Comparison of ENCODE assay signal across 8 mouse cellular contexts in the genomic region with DNA sequence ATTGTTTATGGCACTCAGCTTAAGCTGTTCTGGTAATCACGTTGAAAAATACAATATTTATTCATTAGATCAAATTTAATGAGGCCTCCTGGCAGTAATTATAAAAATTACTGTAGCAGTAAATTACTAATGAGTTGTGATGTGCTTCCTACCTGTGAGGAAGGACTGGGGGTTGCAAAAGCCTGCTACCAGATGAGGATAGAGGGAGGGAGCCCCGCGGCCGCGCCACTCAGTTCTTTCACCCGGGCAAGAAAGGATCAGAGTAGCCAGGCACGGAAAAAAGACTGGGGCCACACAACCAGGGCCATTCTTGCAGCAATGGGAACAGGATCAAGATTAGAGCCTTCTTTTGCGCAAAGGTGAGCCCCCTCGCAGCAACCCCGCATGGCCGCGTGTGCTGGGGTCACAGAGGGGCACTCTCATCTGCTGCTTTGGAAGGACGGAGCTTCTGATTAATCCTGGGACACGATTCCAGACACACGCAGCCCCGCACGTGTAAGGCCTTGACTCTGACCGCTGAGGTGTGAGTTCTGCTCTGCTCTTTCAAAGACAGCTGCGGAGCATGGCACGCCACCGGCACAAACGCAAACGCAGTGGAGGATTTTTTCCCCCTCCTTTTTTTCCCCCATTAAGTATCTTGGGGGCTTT. TPM values are rescaled to one million over a fixed set of nuclear protein-coding genes. Genes with fewer than 3 reads are reported as not detected.
DNase-seq lines count a peak whose midpoint lies in the region; ATAC-seq and TF ChIP-seq lines count a peak whose summit lies in the region.
"Had no signal": no experiment of that assay in that cellular context is flagged by ENCODE, and none has a peak within 500 bp of the region (broad histone marks: within the 10 kb centered on the region; RNA-seq: fewer than 3 reads in every experiment).

No protein-coding gene starts in this region.

- no peak for TF ChIP-seq EP300 in ES-Bruce4 (IDR thresholded peaks at IDR 0.05; ENCODE audit: insufficient read depth, low read depth, low read length)

- TF ChIP-seq POLR2A in ES-Bruce4 (IDR thresholded peaks at IDR 0.05; ENCODE audit: insufficient read depth, low read length) = no peak

- no peak for ATAC-seq in hindbrain, embryonic 11.5 days (ENCODE audit: low FRiP score)

- intact Hi-C loops in gastrocnemius, adult 2 months (cut with DNase I) = no loop called here

- no peaks in the 10 kb centered on the region for H3K9me3 ChIP-seq in ES-Bruce4 (replicated peaks; ENCODE audit: control insufficient read depth, insufficient read depth, low read length, poor library complexity, severe bottlenecking)
- H3K9me3 ChIP-seq in hindbrain, embryonic 11.5 days (ENCODE audit: control insufficient read depth, low read length) = no peaks in the 10 kb centered on the region
- no peaks in the 10 kb centered on the region for H3K9me3 ChIP-seq in midbrain, embryonic 10.5 days (replicated peaks)

- no peaks in the 10 kb centered on the region for H3K36me3 ChIP-seq in ES-Bruce4 (ENCODE audit: control insufficient read depth, insufficient read depth, low read length, poor library complexity, severe bottlenecking)
- no peaks in the 10 kb centered on the region for H3K36me3 ChIP-seq in hindbrain, embryonic 11.5 days (ENCODE audit: control insufficient read depth, insufficient read depth, low read length)
- H3K36me3 ChIP-seq in midbrain, embryonic 10.5 days = no peaks in the 10 kb centered on the region

- no peak overlapping the region for H3K27ac ChIP-seq in ES-Bruce4 (ENCODE audit: insufficient read depth, low read length)
- H3K27ac ChIP-seq in hindbrain, embryonic 11.5 days (ENCODE audit: low read depth, low read length) = no peak overlapping the region
- peak overlapping the region; percentile 38; the same call in 1 of the 2 replicates for H3K27ac ChIP-seq in midbrain, embryonic 10.5 days (replicated peaks)
- H3K27ac ChIP-seq in gastrocnemius, adult 2 months = no peak overlapping the region

- TF ChIP-seq CTCF in ES-Bruce4 (IDR thresholded peaks at IDR 0.05; ENCODE audit: low read depth, low read length) = no peak
- no peak for TF ChIP-seq CTCF in gastrocnemius, adult 2 months (IDR thresholded peaks at IDR 0.05)

- H3K4me1 ChIP-seq in ES-Bruce4 (ENCODE audit: control insufficient read depth, insufficient read depth, low read length) = no peaks in the 10 kb centered on the region
- peaks cover 5% of the 10 kb centered on the region; the same call in 1 of the 2 replicates for H3K4me1 ChIP-seq in hindbrain, embryonic 11.5 days (replicated peaks; ENCODE audit: control insufficient read depth, insufficient read depth, low read length)
- peaks cover 26% of the 10 kb centered on the region for H3K4me1 ChIP-seq in midbrain, embryonic 10.5 days

- DNase-seq in ZHBTc4 (ENCODE audit: low read depth, low spot score) = peak; percentile 35
- peak; percentile 54 for DNase-seq in hindbrain, embryonic 11.5 days (ENCODE audit: low spot score)
- peak; percentile 41 for DNase-seq in midbrain, embryonic 10.5 days (ENCODE audit: low spot score)
- no peak for DNase-seq in MN1 (ENCODE audit: low spot score)
- DNase-seq in gastrocnemius, adult 2 months = no peak
- DNase-seq in cerebellum, postnatal 25 days = no peak
- DNase-seq: kidney, postnatal 36 days had no signal

- peak overlapping the region; percentile 49 for H3K4me2 ChIP-seq in hindbrain, embryonic 11.5 days (replicated peaks; ENCODE audit: low read depth, low read length)

- H3K27me3 ChIP-seq in ES-Bruce4 (ENCODE audit: control insufficient read depth, insufficient read depth, low read length, poor library complexity, severe bottlenecking) = no peaks in the 10 kb centered on the region
- peaks cover 12% of the 10 kb centered on the region for H3K27me3 ChIP-seq in hindbrain, embryonic 11.5 days (ENCODE audit: control insufficient read depth, insufficient read depth, low read length)
- peaks cover 88% of the 10 kb centered on the region for H3K27me3 ChIP-seq in midbrain, embryonic 10.5 days (ENCODE audit: low read depth, poor library complexity, severe bottlenecking)

- WGBS in hindbrain, embryonic 11.5 days = 3% methylated on average over 23 of the region's 23 CpGs
- 4% methylated on average over 23 of the region's 23 CpGs for WGBS in midbrain, embryonic 10.5 days

- peak overlapping the region; percentile 1; the same call in 1 of the 2 replicates for H3K4me3 ChIP-seq in ES-Bruce4 (ENCODE audit: low read depth, low read length)
- no peak overlapping the region for H3K4me3 ChIP-seq in hindbrain, embryonic 11.5 days (ENCODE audit: low read depth, low read length)
- peak overlapping the region; percentile 45 for H3K4me3 ChIP-seq in midbrain, embryonic 10.5 days
- no peak overlapping the region for H3K4me3 ChIP-seq in gastrocnemius, adult 2 months

- H3K9ac ChIP-seq in ES-Bruce4 (ENCODE audit: low read depth, poor library complexity, severe bottlenecking) = peak overlapping the region; percentile 34; the same call in 1 of the 2 replicates
- peak overlapping the region; percentile 23; the same call in 1 of the 2 replicates for H3K9ac ChIP-seq in hindbrain, embryonic 11.5 days (ENCODE audit: low read depth, low read length)

RNA-seq across cellular contexts. Expression of gene Cdca7, which starts 23.2 kb away (rescaled TPM):
- polyA plus RNA-seq in ES-Bruce4 (2011; ENCODE audit: insufficient read depth, insufficient read length, low read depth, missing spikeins) = 113 and 124 TPM in 2 replicates
- 156 and 172 TPM in 2 replicates for polyA plus RNA-seq in hindbrain, embryonic 11.5 days (2014; fragmentation: Nextera tagmentation; extraction: Ambion mirVana)
- 207 and 237 TPM in 2 replicates for polyA plus RNA-seq in midbrain, embryonic 10.5 days (2016; fragmentation: Nextera tagmentation; extraction: Ambion mirVana)
- total RNA-seq in gastrocnemius, adult 2 months (2021) = under 1 TPM; 0.36 to 0.99 TPM

Comparison
In these comparisons a context has a peak if more than half of its experiments do, and no peak if none do; other contexts are left out.
1. H3K4me3 ChIP-seq: peak in ES-Bruce4 (single experiment) and midbrain, embryonic 10.5 days (single experiment); none in hindbrain, embryonic 11.5 days (single experiment) and gastrocnemius, adult 2 months (single experiment).
2. DNase-seq: peak in ZHBTc4 (single experiment), hindbrain, embryonic 11.5 days (single experiment) and midbrain, embryonic 10.5 days (single experiment); none in MN1 (single experiment), gastrocnemius, adult 2 months (single experiment) and cerebellum, postnatal 25 days (0 of 2).